Mouse (Mus musculus): Measurements from ENCODE around the gene Aldh4a1. TPM values are rescaled to one million over a fixed set of nuclear protein-coding genes. Genes with fewer than 3 reads are reported as not detected.

Gene Aldh4a1
- polyA plus RNA-seq, 1 experiment from 2014 or later: 19.6 TPM

GRCm38 (mm10) chr4:139646916-139647315, 24.2 kb downstream of the Aldh4a1 start:
- Histone ChIP-seq H3K4me1 (peaks cover 8% of the 10 kb centered on the region), H3K4me2 (replicated peaks) (no peak overlapping the region), H3K9me3 (no peaks in the 10 kb centered on the region), H3K9ac (replicated peaks) (no peak overlapping the region), H3K36me3 (peaks cover 6% of the 10 kb centered on the region), H3K27ac (replicated peaks) (no peak overlapping the region), H3K4me3 (no peak overlapping the region), H3K27me3 (peaks cover 20% of the 10 kb centered on the region)
- no peak for ATAC-seq (ENCODE audit: low FRiP score, low read depth)
- 84% methylated on average over 7 of the region's 7 CpGs for WGBS

- H3K27ac ChIP-seq (replicated peaks): no peak overlapping the region
These were observed 27.5 kb downstream of the Aldh4a1 start for GRCm38 (mm10) chr4:139650086-139650743.

GRCm38 (mm10) chr4:139650907-139651306, 28.2 kb downstream of the Aldh4a1 start:
- 73% methylated on average over 11 of the region's 11 CpGs for WGBS
- Histone ChIP-seq H3K9me3 (no peaks in the 10 kb centered on the region), H3K9ac (replicated peaks) (no peak overlapping the region), H3K27me3 (0 out of 2 replicates have a peak, but pooled peaks cover 5% of the 10 kb centered on the region), H3K4me1 (no peaks in the 10 kb centered on the region), H3K27ac (replicated peaks) (no peak overlapping the region), H3K4me2 (replicated peaks) (no peak overlapping the region), H3K36me3 (peaks cover 6% of the 10 kb centered on the region), H3K4me3 (no peak overlapping the region)
- ATAC-seq (ENCODE audit: low FRiP score, low read depth): no peak

More at GRCm38 (mm10) chr4:139650086-139650743, 27.5 kb downstream of the Aldh4a1 start:
- Histone ChIP-seq H3K9me3 (no peaks in the 10 kb centered on the region), H3K4me2 (replicated peaks) (no peak overlapping the region), H3K4me1 (no peaks in the 10 kb centered on the region), H3K9ac (replicated peaks) (no peak overlapping the region), H3K4me3 (no peak overlapping the region), H3K36me3 (peaks cover 6% of the 10 kb centered on the region), H3K27me3 (0 out of 2 replicates have a peak, but pooled peaks cover 5% of the 10 kb centered on the region)
- WGBS: 87% methylated on average over 15 of the region's 15 CpGs
- no peak for ATAC-seq (ENCODE audit: low FRiP score, low read depth)

GRCm38 (mm10) chr4:139653238-139653637, 30.6 kb downstream of the Aldh4a1 start, which contains the start of gene Tas1r2:
Gene Tas1r2 (plus strand): TSS chr4:139653538.
- no peak for ATAC-seq (ENCODE audit: low FRiP score, low read depth)
- no peak within 1 kb of the TSS for H3K27ac ChIP-seq (replicated peaks)

GRCm38 (mm10) chr4:139661897-139662296, 39.2 kb downstream of the Aldh4a1 start:
- Histone ChIP-seq H3K4me1 (no peaks in the 10 kb centered on the region), H3K9me3 (no peaks in the 10 kb centered on the region), H3K4me3 (no peak overlapping the region), H3K27ac (replicated peaks) (no peak overlapping the region), H3K27me3 (no peaks in the 10 kb centered on the region), H3K9ac (replicated peaks) (no peak overlapping the region), H3K36me3 (no peaks in the 10 kb centered on the region), H3K4me2 (replicated peaks) (no peak overlapping the region)
- no peak for ATAC-seq (ENCODE audit: low FRiP score, low read depth)
- WGBS: 92% methylated on average over 14 of the region's 14 CpGs

More at GRCm38 (mm10) chr4:139653238-139653637, 30.6 kb downstream of the Aldh4a1 start, which contains the start of gene Tas1r2:
- H3K9ac ChIP-seq (replicated peaks): no peak within 1 kb of the TSS
- H3K27me3 ChIP-seq: 0 out of 2 replicates have a peak, but pooled peaks cover 5% of the 10 kb centered on the region
- H3K36me3 ChIP-seq: no peaks in the 10 kb centered on the region
- H3K4me2 ChIP-seq (replicated peaks): no peak within 1 kb of the TSS
- 88% methylated on average over 8 of the region's 8 CpGs for WGBS
- no peak within 1 kb of the TSS for H3K4me3 ChIP-seq
- H3K9me3 ChIP-seq: no peaks in the 10 kb centered on the region
- H3K4me1 ChIP-seq: no peaks in the 10 kb centered on the region

- H3K4me2 ChIP-seq (replicated peaks): no peak overlapping the region
- no peak overlapping the region for H3K9ac ChIP-seq (replicated peaks)
- H3K9me3 ChIP-seq: no peaks in the 10 kb centered on the region
- H3K36me3 ChIP-seq: no peaks in the 10 kb centered on the region
- H3K4me1 ChIP-seq: peaks cover 6% of the 10 kb centered on the region; the same call in 1 of the 2 replicates
- H3K4me3 ChIP-seq: no peak overlapping the region
- ATAC-seq (ENCODE audit: low FRiP score, low read depth): no peak
- no peak overlapping the region for H3K27ac ChIP-seq (replicated peaks)
- H3K27me3 ChIP-seq: no peaks in the 10 kb centered on the region; the same call in 1 of the 2 replicates
- 58% methylated on average over 6 of the region's 6 CpGs for WGBS
These were observed 45.0 kb downstream of the Aldh4a1 start for GRCm38 (mm10) chr4:139667632-139668031.

- peak; percentile 49; the same call in 1 of the 2 replicates for ATAC-seq (ENCODE audit: low FRiP score, low read depth)
- H3K4me3 ChIP-seq: no peak overlapping the region
- 25% methylated on average over 6 of the region's 6 CpGs for WGBS
- peaks cover 6% of the 10 kb centered on the region; the same call in 1 of the 2 replicates for H3K4me1 ChIP-seq
- no peak overlapping the region for H3K27ac ChIP-seq (replicated peaks)
- no peak overlapping the region for H3K9ac ChIP-seq (replicated peaks)
- H3K9me3 ChIP-seq: no peaks in the 10 kb centered on the region
- no peaks in the 10 kb centered on the region for H3K36me3 ChIP-seq
- no peak overlapping the region for H3K4me2 ChIP-seq (replicated peaks)
- peaks cover 5% of the 10 kb centered on the region for H3K27me3 ChIP-seq
These were observed 47.2 kb downstream of the Aldh4a1 start for GRCm38 (mm10) chr4:139669847-139670246.

- Histone ChIP-seq H3K4me1 (0 out of 2 replicates have a peak, but pooled peaks cover 4% of the 10 kb centered on the region), H3K4me2 (replicated peaks) (no peak overlapping the region), H3K27ac (replicated peaks) (no peak overlapping the region), H3K27me3 (peaks cover 12% of the 10 kb centered on the region), H3K9ac (replicated peaks) (no peak overlapping the region), H3K9me3 (peaks cover 12% of the 10 kb centered on the region; the same call in 1 of the 2 replicates), H3K4me3 (no peak overlapping the region), H3K36me3 (no peaks in the 10 kb centered on the region)
- no peak for ATAC-seq (ENCODE audit: low FRiP score, low read depth)
- 76% methylated on average over 9 of the region's 9 CpGs for WGBS
These were observed 53.0 kb downstream of the Aldh4a1 start for GRCm38 (mm10) chr4:139675696-139676095.

GRCm38 (mm10) chr4:139683728-139684638, 61.3 kb downstream of the Aldh4a1 start:
- H3K4me1 ChIP-seq: peaks cover 3% of the 10 kb centered on the region; the same call in 1 of the 2 replicates
- 78% methylated on average over 22 of the region's 22 CpGs for WGBS
- H3K36me3 ChIP-seq: no peaks in the 10 kb centered on the region
- H3K27me3 ChIP-seq: peaks cover 28% of the 10 kb centered on the region
- no peak overlapping the region for H3K27ac ChIP-seq (replicated peaks)
- no peak overlapping the region for H3K4me2 ChIP-seq (replicated peaks)
- H3K4me3 ChIP-seq: no peak overlapping the region
- no peak overlapping the region for H3K9ac ChIP-seq (replicated peaks)
- H3K9me3 ChIP-seq: 0 out of 2 replicates have a peak, but pooled peaks cover 9% of the 10 kb centered on the region
- ATAC-seq (ENCODE audit: low FRiP score, low read depth): no peak

GRCm38 (mm10) chr4:139684639-139685017, 62.0 kb downstream of the Aldh4a1 start:
- no peak overlapping the region for H3K4me2 ChIP-seq (replicated peaks)
- H3K27me3 ChIP-seq: peaks cover 33% of the 10 kb centered on the region
- H3K9me3 ChIP-seq: 0 out of 2 replicates have a peak, but pooled peaks cover 9% of the 10 kb centered on the region
- H3K9ac ChIP-seq (replicated peaks): no peak overlapping the region
- ATAC-seq (ENCODE audit: low FRiP score, low read depth): no peak
- WGBS: 7% methylated on average over 3 of the region's 3 CpGs
- H3K4me1 ChIP-seq: peaks cover 5% of the 10 kb centered on the region; the same call in 1 of the 2 replicates
- H3K36me3 ChIP-seq: no peaks in the 10 kb centered on the region
- no peak overlapping the region for H3K27ac ChIP-seq (replicated peaks)
- H3K4me3 ChIP-seq: no peak overlapping the region

GRCm38 (mm10) chr4:139688058-139688457, 65.4 kb downstream of the Aldh4a1 start:
- 54% methylated on average over 9 of the region's 9 CpGs for WGBS
- Histone ChIP-seq H3K4me3 (no peak overlapping the region), H3K9ac (replicated peaks) (no peak overlapping the region), H3K4me1 (peaks cover 8% of the 10 kb centered on the region; the same call in 1 of the 2 replicates), H3K36me3 (no peaks in the 10 kb centered on the region), H3K27me3 (peaks cover 52% of the 10 kb centered on the region), H3K4me2 (replicated peaks) (no peak overlapping the region), H3K9me3 (no peaks in the 10 kb centered on the region), H3K27ac (replicated peaks) (no peak overlapping the region)
- no peak for ATAC-seq (ENCODE audit: low FRiP score, low read depth)

Data from midbrain, embryonic 12.5 days (tissue).